Mouse (Mus musculus) right cerebral cortex, adult 2 months (tissue): ENCODE measurements around the gene Mrps2.
A peak's percentile ranks its signal among the peaks of the same experiment; 100 is the strongest.
"Not testable (repeated sequence)": the region's sequence is repeated elsewhere in the genome, so short reads cannot be mapped to it uniquely, and the experiment has no call there.

Experiments used
- DNase-seq, 2 experiments: peaks; one replicate each; pipeline ENCODE4 v3.0.0; 2021 to 2022; ENCODE audit warnings: low spot score in 2 of 2

Mrps2 gene

DNA sequence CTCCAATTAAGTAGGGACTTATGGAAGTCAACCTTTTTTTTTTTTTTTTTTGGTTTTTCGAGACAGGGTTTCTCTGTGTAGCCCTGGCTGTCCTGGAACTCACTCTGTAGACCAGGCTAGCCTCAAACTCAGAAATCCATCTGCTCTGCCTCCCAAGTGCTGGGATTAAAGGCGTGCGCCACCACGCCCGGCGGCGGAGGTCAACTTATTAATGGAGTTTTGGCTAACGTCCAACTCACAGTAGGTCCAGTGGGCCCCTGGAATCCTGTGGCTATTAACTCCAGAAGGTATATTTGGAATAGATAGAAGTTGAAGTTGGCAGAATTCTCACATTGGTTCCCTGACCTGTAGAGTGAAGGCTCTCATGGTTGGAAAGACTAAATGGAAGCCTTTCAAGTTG, 4.1 kb downstream of the Mrps2 start:
- not testable (repeated sequence) for DNase-seq

DNA sequence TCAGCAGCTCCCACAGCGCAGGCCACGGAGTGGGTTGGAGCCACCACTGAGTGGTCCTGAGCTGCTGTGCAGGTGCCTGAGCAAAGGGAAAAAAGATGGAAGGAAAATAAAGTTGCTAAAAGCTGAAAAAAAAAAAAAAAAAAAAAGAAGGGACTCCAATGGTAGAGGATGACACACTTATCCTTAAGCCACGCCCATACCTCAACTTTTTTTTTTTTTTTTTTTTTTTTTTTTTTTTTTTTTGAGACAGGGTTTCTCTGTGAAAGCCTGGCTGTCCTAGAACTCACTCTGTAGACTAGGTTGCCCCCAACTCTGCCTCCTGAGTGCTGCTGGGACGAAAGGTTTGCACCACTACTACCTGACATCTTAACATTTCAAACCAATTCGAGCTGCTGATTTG, 10.1 kb downstream of the Mrps2 start:
- DNase-seq, result not testable (repeated sequence)

DNA sequence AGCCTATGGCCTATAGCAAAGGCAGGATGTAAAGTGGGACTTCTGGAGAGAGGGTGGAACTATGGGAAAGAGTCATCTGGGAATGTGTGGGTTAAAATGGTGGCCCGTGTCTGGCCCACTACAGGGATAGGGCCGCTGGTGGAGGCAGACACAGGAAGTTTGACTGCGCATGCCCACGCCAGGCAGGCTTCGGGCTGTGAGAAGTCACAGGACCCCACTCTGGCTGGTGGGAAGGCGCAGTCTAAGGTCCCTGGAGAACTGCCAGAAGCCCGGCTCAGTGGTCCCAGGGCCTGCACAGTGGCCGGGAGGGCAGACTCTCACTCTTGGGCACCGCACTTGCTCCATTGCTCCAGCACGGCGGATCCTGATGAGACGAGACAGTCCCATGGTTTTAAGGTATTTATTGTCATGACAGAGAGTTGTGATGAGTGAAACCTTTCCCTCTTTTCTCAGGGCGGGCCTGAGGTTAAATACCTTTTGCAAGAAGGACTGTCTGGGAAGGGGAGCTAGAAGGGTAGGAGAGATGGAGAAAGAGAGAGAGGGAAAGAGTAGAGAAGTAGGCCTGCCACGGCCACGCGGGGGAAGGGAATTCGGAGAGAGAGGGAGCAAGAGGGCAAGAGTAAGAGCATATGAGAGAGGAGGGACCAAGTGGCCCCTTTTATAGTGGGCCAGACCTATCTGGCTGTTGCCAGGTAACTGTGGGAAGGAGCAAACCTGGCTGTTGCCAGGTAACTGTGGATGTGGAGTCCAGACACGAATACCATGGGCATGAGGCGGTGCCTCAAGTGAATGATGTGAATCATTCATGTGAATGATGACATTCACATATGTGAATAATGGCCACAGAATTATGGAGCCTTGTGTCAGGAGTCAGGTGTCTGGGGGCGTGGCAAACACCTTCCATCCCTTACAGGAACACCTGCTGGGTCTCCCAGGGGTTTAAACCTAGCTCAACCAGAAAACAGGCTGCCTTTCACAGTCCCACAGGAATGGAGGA, 11.6 kb downstream of the Mrps2 start:
- no peak for DNase-seq

DNA sequence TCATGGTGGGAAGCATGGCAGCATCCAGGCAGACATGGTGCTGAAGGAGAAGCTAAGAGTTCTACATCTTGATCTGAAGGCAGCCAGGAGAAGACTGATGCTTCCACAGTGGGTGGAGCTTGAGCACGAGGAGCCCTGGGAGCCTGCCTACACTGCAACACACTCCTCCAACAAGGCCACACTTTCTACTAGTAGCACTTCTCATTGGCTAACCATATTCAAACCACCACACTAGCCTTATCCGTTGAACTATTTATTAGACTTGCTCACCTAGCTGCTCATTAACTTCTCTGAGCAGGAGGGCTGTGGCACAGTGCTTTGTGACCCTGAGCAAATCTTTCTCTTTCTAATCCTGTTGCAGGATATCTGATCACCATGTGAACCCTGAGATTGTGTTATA, 16.0 kb downstream of the Mrps2 start:
- no peak for DNase-seq

DNA sequence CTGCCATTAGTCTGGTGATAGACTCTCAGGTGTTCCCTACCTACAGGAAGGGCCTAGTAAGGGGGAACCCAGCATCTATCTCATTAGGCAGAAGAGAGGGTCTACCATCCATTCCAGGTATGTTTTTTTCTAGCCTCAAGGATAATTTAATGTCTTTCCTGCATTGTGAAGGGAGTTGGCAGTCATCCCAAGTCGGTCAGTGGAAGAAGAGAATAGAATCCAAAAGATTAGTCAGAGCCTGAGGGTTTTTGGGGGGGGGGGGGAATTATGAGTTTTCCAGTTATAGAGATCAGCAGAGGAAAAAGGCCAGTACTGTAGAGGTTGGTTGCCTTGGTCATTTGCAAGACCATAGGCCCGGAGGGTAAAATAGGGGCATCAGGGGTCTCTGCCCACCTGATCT, 26.7 kb downstream of the Mrps2 start:
- DNase-seq, result no peak

DNA sequence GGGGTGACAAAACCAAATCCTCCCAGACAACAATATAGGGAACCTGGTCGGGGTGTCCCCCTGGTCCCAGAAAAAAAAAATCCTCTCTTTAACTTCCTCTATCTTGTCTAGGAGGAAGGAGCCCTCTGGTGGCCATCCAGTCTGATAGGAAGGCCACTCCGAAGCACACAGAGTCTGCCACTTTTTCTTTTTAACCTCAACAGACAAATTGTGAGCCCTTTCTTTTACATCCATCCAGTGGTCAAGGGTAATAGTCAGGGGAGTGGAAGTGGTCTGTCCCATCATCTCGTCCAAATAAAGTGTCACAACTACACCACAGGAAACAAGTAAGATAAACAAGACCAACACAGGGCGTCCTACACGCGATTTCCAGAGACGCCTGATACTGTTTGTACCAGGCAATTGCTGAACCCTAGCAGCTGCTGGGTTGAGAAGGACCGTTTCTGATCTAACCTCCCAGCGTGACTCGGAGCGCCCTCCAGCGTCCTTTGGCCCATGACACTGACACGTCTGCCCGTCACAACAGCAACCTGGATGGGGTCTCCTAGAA, 27.4 kb downstream of the Mrps2 start:
- DNase-seq, result peak; percentile 31 to 43

DNA sequence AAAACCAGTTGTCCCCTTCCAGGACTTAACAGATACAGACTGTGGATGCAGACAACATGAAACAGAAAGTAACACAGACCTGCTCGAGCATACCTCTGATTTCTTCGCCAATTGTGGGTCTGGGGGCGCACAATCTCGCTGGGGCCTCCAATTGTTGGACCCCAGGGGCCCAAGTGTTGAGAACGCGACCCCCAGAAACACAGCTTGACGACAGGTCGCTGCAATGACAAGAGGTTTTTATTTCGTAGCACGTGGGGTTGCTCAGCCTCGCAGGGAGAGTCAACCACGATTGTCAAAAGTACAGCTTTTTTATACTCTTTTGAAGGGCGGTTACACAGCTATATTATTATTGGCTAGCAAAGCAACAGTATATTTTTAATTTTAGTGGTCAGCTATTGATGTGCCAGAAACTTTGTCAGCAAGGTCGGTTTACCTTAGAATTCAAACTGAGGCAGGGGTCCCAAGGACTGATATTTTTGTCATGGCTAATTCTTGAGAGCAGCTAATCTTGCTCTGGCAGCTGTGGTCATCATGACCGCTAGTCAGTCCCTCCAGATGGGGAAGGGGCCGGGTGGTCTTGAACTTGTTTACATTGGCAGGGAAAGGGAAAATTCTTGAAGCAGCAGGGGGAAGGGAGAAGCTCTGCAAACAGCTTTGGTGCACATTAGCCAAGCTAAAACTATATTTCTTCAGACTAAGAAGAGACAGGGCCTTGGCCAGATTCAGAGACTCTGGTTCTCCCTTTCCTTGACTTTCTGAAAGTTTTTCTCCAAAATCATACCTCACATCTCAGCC, 28.1 kb downstream of the Mrps2 start:
- DNase-seq, result no peak

DNA sequence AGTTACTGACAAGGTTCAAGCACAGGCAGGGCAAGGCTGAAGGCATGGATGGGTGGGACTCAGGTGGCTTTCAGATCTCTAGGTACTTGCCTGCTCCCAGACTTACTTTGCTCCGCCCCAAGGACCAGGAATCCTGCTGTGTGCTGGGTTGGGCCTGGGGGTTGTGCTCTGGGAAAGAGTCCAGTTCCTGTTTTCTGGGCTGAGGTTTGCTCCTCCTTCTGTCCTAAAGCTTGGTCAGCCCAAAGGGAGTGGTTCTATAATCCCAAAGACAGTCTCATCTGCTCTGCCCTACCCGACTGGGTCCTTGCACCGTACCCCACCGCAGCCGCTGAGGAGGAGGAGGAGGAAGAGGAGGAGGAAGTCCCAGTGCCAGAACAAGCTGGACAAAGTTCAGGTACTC, 28.8 kb downstream of the Mrps2 start, which contains the start of gene Gbgt1:
TSS of gene Gbgt1 (plus strand) at position 221 of the 400 bp plus-strand sequence.
- no peak for DNase-seq

DNA sequence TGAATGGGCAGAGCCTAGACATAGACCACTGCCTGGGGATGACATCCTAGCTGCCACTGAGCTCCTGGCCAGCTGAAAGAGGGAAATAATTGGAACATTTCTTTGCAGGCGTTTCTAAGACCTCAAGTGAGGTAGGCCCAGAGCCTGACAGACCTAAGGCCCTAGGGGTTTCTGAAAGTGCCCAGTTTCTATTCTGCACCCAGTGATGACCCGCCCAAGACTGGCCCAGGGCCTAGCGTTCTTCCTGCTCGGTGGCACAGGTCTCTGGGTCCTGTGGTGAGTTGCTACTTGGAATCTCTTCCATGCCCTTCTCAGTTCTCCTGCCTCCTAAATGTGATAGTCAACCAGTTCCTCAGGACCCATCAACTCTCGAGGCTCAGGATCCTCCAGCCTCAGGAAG, 29.7 kb downstream of the Mrps2 start:
- DNase-seq, result no peak

DNA sequence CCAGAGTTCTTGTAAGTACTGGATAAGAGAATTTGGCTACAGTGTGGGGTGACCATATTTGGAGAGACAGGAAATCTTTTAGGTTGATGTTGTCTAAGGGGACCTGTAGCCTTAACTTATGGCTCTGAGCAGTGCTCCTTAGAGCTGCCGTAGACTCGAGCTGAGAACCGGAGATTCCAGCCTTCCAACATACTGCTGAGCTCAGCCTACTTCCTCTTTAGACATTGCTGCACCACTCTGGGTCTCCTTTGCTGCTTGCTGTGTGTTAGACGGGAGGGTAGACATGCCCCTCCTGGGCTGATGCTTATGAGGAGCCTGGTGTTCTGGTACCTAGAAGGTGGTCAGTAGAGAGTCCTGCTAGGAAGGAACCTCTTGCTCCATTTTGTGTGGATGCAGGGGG, 30.6 kb downstream of the Mrps2 start:
- no peak for DNase-seq

DNA sequence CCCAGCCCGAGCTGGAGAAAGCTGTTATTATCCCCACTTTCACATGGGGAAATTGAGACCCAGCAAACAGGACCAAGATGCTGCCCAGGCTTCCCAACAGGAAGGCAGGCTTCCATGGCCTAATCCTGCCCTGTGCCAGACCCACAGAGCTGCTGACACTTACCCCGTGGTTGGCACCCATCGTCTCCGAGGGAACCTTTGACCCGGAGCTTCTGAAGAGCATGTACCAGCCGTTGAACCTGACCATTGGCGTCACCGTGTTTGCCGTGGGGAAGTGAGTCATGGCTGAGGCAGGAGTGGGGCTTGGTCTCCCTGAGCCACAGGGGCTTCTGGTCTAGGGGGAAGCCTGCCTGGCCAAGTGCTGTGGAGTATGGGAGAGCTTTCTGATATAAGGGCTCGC, 35.1 kb downstream of the Mrps2 start:
- no peak for DNase-seq

DNA sequence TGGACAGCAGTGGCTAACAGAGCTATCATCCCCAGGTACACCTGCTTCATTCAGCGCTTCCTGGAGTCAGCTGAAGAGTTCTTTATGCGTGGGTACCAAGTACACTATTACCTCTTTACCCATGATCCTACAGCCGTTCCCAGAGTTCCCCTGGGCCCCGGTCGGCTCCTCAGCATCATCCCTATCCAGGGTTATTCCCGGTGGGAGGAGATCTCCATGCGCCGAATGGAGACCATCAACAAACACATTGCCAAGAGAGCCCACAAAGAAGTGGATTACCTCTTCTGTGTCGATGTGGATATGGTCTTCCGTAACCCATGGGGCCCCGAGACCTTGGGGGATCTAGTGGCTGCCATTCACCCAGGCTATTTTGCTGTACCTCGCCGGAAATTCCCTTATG, 36.8 kb downstream of the Mrps2 start:
- DNase-seq, result no peak

DNA sequence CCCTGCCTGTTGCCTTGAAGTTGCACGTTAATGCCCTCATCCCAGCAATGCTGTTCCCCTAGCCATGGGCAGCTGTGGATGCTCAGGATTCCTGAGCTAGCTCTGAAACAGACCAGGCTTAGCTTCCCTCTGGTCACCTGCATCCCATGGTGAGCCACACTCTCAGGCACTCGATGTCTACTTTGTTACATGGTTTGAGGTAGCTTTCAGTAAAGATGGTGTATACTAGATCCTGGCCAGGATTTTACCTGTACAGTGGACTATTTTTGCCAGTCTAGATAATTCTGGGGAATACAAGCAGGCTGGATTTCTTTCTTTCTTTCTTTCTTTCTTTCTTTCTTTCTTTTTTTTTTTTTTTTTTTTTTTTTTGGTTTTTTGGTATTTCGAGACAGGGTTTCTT, 37.9 kb downstream of the Mrps2 start, which contains the start of gene Gm10134:
TSS of gene Gm10134 (plus strand) at position 301 of the 400 bp plus-strand sequence.
- DNase-seq, result no peak

DNA sequence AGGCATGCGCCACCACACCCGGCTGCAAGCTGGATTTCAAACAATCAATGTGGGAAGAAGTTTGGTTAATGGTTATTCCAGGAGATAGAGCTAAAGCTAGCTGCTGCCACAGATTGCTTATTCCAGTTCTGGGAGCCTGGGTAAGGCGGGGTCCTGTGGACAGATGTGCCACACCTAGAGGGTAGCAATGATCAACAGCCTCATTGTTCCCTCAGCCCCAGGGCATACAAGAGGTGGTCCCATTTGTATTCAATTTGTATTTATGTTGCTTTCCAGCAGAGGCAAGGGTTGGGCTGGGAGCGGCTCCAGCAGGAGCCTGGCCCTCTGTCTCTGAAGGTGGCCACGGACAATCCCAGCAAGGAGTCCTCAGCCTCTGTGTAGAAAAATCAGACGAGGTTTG, 38.4 kb downstream of the Mrps2 start:
- DNase-seq, result no peak

DNA sequence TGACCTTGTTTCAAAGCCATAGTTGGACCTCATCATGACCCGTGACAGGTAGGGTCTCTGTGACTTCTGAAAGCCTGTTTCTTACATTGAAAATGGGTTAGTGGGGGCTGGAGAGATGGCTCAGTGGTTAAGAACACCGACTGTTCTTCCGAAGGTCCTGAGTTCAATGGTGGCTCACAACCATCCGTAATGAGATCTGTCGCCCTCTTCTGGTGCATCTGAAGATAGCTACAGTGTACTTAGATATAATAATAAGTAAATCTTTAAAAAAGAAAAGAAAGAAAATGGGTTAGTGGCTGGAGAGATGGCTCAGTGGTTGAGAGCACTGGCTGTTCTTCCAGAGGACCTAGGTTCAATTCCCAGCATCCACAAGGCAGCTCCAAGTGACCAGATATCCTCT, 43.7 kb downstream of the Mrps2 start:
- not testable (repeated sequence) for DNase-seq

DNA sequence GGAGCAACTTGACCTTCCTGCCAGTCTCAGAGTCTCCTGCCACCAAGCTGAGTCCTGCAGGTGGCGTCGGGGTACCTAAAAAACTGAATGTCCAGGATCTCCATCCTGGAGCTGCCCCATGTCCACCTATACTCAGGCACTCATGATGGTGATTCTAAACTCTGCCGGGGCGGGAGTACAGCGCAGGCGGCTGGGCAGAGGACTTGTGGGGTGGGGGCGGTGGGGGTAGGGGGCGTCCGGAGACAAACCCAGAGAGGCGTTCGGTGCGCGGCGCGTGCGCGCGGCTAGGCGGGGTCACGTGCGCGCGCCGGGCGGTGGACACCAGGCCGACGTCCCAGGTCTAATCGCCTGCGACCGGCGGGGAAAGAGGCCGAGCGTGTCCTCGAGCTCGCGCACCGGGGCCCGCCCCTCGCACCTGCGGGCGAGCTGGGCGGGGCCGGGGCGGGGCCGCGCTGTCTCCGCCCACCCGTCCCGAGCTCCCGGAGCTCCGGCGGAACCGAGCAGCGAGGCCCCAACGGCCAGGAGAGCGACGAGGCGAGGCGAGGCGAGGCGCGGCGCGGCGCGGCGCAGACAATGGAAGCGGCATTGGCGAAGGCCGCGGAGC, 45.0 kb downstream of the Mrps2 start, which contains the start of gene Ralgds:
TSS of gene Ralgds (plus strand) at position 328 of the 604 bp plus-strand sequence.
- DNase-seq, result peak in 1 of 2 experiments; percentile 37

DNA sequence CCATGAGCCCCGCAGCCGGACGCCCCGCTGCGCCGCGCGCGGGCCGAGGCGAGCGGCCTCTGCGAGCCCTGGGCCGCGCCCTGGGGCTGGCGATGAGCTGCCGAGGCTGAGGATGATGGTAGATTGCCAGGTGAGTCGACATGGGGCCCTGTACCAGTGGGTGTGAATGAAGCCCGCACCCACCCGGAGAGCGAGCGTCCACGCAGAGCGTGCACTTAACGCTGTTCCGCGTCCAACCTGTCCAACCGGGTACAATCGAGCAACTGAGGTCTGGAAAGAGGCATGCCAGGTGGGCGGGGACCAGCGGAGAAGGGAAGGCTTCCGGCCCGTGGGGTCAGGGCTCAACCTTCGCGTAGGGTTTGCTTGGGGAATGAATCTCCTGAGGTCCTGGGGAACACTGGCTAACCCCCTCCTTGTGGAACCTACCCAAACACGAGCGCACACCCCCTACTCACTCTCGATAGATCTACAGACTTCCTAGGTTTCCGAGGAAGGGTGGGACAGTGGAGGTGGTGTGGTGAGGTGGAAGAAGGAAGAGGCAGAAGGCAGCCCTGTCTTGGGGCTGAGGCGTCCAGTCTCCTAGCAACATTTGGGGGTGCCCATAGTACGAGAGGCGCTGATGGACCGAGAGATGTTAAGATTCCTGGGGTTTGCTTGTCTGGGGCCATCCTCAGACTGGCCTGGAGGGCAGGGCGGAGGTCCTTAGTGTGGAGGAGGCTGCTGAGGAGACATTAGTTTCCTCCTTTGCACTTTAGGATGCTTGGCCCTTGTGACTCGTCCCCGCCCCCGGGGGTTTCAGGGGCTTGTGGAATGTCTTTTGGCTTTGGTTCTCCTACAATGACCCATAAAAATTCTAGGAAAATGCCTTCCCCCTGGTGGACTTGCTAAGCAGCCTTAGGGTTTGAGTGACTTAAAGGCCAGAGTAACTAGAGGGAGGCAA, 45.8 kb downstream of the Mrps2 start:
- peak; percentile 43 to 44 for DNase-seq

DNA sequence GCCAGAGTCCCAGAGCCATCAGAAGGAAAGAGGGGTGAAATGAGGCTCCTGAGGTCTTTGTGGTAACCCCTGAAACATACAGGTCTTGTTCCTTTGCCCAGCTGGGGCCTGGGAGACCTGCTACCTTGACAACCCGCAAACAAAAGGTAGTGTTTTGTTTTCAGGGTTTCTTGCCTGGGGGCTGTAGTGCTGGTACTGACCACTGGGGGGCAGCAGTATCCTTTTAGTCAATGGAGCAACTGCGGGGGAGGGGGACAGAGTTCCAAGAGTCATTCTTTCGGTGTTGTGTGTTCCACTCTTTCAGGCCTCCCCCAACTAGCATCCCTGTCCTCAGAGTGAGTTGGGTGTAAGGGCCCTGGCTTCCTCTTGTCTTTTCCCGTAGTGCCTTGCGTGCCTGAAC, 46.6 kb downstream of the Mrps2 start:
- DNase-seq, result peak; percentile 92

DNA sequence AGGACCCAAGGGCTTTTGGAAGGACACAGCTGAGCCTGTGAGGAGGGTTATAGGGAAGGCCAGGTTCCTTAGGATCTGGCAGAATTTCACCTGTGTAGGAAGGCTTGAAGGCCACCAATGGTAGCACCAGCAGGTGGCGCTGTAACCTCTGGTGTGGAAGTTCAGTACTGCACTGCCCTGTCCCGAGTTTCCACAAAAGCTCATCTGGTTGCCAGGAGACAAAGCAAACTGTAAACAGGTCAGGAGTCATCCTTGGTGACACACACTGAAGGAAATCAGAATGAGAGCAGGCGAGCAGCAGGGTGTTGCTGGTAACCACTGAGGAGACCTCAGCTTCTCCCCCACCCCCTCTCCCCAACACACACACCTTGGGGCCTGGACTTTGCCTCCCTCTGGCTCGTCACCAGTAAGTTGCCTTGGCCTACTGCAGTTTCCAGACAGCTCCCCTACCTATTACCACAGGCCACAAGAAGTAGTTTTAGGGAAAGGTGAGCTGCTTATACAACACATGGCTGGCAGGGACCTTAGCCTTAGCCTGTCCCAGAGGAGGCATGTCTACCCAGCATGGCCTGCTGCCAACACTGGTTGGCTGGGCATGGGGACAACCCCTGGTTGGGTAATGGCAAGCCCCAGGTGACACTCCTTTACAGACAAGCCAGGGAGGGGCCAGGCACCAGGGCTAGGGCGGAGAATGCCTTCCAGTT, 49.5 kb downstream of the Mrps2 start:
- DNase-seq, result peak; percentile 68 to 69

DNA sequence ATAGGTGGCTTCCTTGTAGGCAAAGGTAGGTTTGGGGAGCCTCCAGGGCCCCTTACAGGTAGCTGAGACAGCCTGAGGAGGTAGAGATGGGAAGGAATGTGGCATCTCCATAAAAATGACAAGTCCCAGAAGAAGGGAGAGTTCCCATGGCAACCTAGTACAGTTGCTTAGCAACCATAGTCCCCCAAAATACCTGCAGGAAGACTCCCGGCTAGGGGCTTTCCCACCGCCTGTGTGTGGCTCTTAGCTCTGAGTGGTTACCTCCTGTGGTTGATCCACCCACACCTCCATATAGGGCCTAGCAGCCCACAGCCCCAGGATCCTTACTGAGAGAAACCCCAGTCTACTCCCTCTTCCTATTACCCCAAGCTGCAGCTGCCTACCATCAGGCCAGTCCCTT, 50.4 kb downstream of the Mrps2 start:
- peak; percentile 78 to 83 for DNase-seq
